Mouse (Mus musculus) ES-Bruce4 (cell line): ENCODE results near the gene Sh3bp5.

ENCODE experiments used
- CTCF ChIP-seq: IDR thresholded peaks from one replicate; pipeline ENCODE4 v1.8.1; 2011; ENCODE audit warnings: low read depth, low read length
- POLR2A ChIP-seq: IDR thresholded peaks from one replicate; pipeline ENCODE4 v1.8.1; 2011; ENCODE audit warnings: low read length; ENCODE audit not compliant: insufficient read depth

GRCm38 (mm10) chr14:31414967-31415376 lies 20.9 kb downstream of the Sh3bp5 start:
- TF ChIP-seq CTCF, result no peak
- TF ChIP-seq POLR2A, result no peak
